Mouse (Mus musculus) cerebellum, adult 2 months (tissue): ENCODE data around the gene Chmp3.

Source experiments
- CTCF ChIP-seq: fragments of 200-500 bp; IDR thresholded peaks from 2 replicates; pipeline ENCODE4 v1.5.1; 2011; ENCODE audit warnings: low read depth, mild to moderate bottlenecking, control low read depth, low read length, moderate library complexity, borderline replicate concordance; ENCODE audit not compliant: insufficient read depth
- POLR2A ChIP-seq: fragments of 200-500 bp; IDR thresholded peaks from 2 replicates; pipeline ENCODE4 v1.6.1; 2011; ENCODE audit warnings: low read length, control low read depth, borderline replicate concordance; ENCODE audit not compliant: insufficient read depth

DNA sequence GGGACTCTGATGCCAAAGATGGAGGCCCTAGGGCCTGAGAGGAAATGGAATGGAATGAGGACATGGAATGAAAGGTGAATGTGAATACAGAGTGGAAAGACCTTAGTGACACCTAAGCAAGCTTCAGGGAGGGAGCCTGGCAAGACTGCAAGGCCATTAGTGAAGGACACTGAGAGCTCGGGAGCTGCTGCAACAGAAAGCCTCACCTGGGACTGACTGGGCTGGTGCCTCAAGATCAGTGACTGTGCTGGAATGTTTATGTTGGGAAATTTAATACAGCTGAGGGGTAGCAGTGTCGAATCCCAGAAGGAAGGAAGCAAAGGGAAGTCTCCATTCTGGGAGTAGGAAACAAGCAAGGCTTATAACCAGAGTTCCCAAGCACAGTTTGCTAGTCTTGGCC is 25.4 kb downstream of the Chmp3 start:
- TF ChIP-seq CTCF (no peak), POLR2A (no peak)
